Mouse (Mus musculus): Measurements from ENCODE around the gene Olfr11. TPM values are rescaled to one million over a fixed set of nuclear protein-coding genes. Genes with fewer than 3 reads are reported as not detected.

Gene Olfr11
- total RNA-seq (2021): not detected
- long read RNA-seq, experiment 1: 0 reads
- long read RNA-seq, experiment 2: 0 reads

GRCm38 (mm10) chr13:21642418-21642817, at the start of gene Olfr11:
Olfr11 (minus strand) TSS chr13:21642518.
- no peak for DNase-seq (ENCODE audit: low spot score in 2 of 2)
- intact Hi-C loops (cut with DNase I): no loop called here

DNA sequence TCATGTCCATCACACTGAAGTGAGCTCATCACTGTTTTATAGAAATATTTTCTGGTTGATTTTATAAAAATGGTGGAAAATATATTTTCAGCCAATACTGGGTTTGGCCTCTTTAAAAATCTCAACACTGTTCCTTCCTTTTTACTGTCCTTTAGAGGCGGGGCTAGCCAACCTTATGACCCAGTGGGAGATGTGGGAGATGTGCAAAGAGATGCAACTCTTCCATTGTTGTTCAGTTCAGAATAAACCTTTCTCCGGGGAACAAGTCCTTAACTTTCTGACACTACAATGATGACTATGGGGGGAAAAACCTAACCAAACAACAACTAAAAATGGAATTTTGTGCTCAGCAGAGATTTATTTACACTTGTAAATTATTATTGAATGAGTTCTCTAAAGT, 35.0 kb upstream of the Olfr11 start, which contains the start of gene Olfr1360:
TSS of gene Olfr1360 (minus strand) at position 101 of the 400 bp plus-strand sequence.
- no peak for DNase-seq (ENCODE audit: low spot score in 2 of 2)
- intact Hi-C loops (cut with DNase I): no loop called here

DNA sequence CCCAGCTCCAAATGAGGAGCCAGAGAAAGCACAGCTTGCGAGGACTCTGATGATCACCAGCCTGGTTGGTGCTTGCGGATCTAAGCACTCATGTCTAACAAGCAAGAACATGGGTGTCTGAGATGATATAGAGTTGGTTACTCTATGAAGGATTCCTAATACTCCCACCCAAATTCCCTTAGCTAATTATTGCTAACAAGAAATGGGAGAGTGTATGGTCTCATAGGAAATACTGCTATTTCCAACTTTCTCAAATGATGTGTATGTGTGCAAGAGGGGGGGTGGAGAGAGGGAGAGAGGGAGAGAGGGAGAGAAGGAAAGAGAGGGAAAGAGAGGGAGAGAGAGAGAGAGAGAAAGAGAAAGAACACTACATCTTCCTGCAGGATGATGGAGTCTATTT, 21.0 kb upstream of the Olfr11 start, which contains the start of gene Olfr1361:
TSS of gene Olfr1361 (minus strand) at position 101 of the 400 bp plus-strand sequence.
- DNase-seq (ENCODE audit: low spot score in 2 of 2): no peak
- intact Hi-C loops (cut with DNase I): no loop called here

GRCm38 (mm10) chr13:21613922-21614321, 28.4 kb downstream of the Olfr11 start, which contains the start of gene Olfr1362:
Olfr1362 (minus strand) TSS chr13:21614022.
- no peak for DNase-seq (ENCODE audit: low spot score in 2 of 2)
- intact Hi-C loops (cut with DNase I): no loop called here

GRCm38 (mm10) chr13:21591618-21592017, 50.7 kb downstream of the Olfr11 start:
- intact Hi-C loops (cut with DNase I): no loop called here
- DNase-seq (ENCODE audit: low spot score in 2 of 2): no peak

Other genes starting within 250 kb of the Olfr11 start
- 10 to 100 TPM; 38.3 to 40.1 TPM for gene Zkscan3, start 239.8 kb downstream of the Olfr11 start, total RNA-seq (2021)
- 1 to 10 TPM; 1.3 to 1.8 TPM for gene Pgbd1, start 201.5 kb downstream of the Olfr11 start, total RNA-seq (2021)
- 10 to 100 TPM; 33.9 to 39.7 TPM for gene Zscan26, start 188.8 kb downstream of the Olfr11 start, total RNA-seq (2021)
- gene Nkapl, start 174.0 kb downstream of the Olfr11 start, total RNA-seq (2021): 1 to 10 TPM in 1 of 2 experiments, under 1 TPM in 1; 0.76 to 1.3 TPM
- 1 to 10 TPM; 7.2 to 7.3 TPM for gene Zkscan4, start 163.6 kb downstream of the Olfr11 start, total RNA-seq (2021)
- not detected for gene Gm10065, start 163.1 kb downstream of the Olfr11 start, total RNA-seq (2021)
- 10 to 100 TPM; 18.1 to 19.7 TPM for gene AK157302, start 147.3 kb downstream of the Olfr11 start, total RNA-seq (2021)
- 10 to 100 TPM; 59.6 to 63.4 TPM for gene Gm11273, start 141.1 kb downstream of the Olfr11 start, total RNA-seq (2021)
- 10 to 100 TPM; 12.7 to 13.2 TPM for gene Zkscan8, start 111.4 kb downstream of the Olfr11 start, total RNA-seq (2021)
- not detected for gene Olfr1366, start 99.7 kb downstream of the Olfr11 start, total RNA-seq (2021)
- gene Olfr1535, start 82.6 kb downstream of the Olfr11 start, total RNA-seq (2021): not detected
- gene Olfr1364, start 60.8 kb downstream of the Olfr11 start, total RNA-seq (2021): not detected
- not detected for gene Olfr1362, start 28.5 kb downstream of the Olfr11 start, total RNA-seq (2021)
- gene Olfr1361, start 20.9 kb upstream of the Olfr11 start, total RNA-seq (2021): not detected
- gene Olfr1360, start 34.9 kb upstream of the Olfr11 start, total RNA-seq (2021): not detected
- gene Olfr1359, start 55.6 kb upstream of the Olfr11 start, total RNA-seq (2021): not detected
- gene Hist1h2bl, start 73.6 kb upstream of the Olfr11 start, total RNA-seq (2021): 10 to 100 TPM; 37.3 to 37.9 TPM
- 10 to 100 TPM; 17.2 to 25.6 TPM for gene Hist1h2ai, start 73.9 kb upstream of the Olfr11 start, total RNA-seq (2021)
- 10 to 100 TPM; 46.6 to 56.8 TPM for gene Hist1h3h, start 75.1 kb upstream of the Olfr11 start, total RNA-seq (2021)
- gene Hist1h2bm, start 79.5 kb upstream of the Olfr11 start, total RNA-seq (2021): 1 to 10 TPM; 4.9 to 7.8 TPM
- 10 to 100 TPM; 15.4 to 16.2 TPM for gene Hist1h4j, start 92.5 kb upstream of the Olfr11 start, total RNA-seq (2021)
- 100 to 1,000 TPM; 311 to 320 TPM for gene Hist1h4k, start 108.0 kb upstream of the Olfr11 start, total RNA-seq (2021)
- gene Hist1h2ak, start 111.3 kb upstream of the Olfr11 start, total RNA-seq (2021): 10 to 100 TPM; 13.2 to 15.7 TPM
- 10 to 100 TPM in 1 of 2 experiments, 1 to 10 TPM in 1; 9.6 to 16.1 TPM for gene Hist1h2bn, start 111.6 kb upstream of the Olfr11 start, total RNA-seq (2021)
- gene Hist1h1b, start 138.1 kb upstream of the Olfr11 start, total RNA-seq (2021): 10 to 100 TPM in 1 of 2 experiments, 1 to 10 TPM in 1; 7.6 to 10.5 TPM
- 10 to 100 TPM; 51.4 to 75.0 TPM for gene Hist1h3i, start 140.9 kb upstream of the Olfr11 start, total RNA-seq (2021)
- gene Hist1h2an, start 144.7 kb upstream of the Olfr11 start, total RNA-seq (2021): 1 to 10 TPM; 2.5 to 6.9 TPM
- gene Hist1h2bp, start 144.9 kb upstream of the Olfr11 start, total RNA-seq (2021): 10 to 100 TPM in 1 of 2 experiments, 1 to 10 TPM in 1; 6.7 to 11.2 TPM
- gene Hist1h2bq, start 167.7 kb upstream of the Olfr11 start, total RNA-seq (2021): 10 to 100 TPM; 43.6 to 56.5 TPM
- not detected for gene Hist1h2ao, start 167.9 kb upstream of the Olfr11 start, total RNA-seq (2021)
- gene Hist1h4m, start 169.2 kb upstream of the Olfr11 start, total RNA-seq (2021): 100 to 1,000 TPM; 213 to 226 TPM
- 10 to 100 TPM; 20.9 to 25.8 TPM for gene Hist1h4n, start 189.7 kb upstream of the Olfr11 start, total RNA-seq (2021)
- 10 to 100 TPM; 46.9 to 49.5 TPM for gene Hist1h2ap, start 191.0 kb upstream of the Olfr11 start, total RNA-seq (2021)
- gene Hist1h2br, start 191.2 kb upstream of the Olfr11 start, total RNA-seq (2021): 10 to 100 TPM; 44.5 to 56.8 TPM